Mouse (Mus musculus) right cerebral cortex, adult 18-20 months (tissue): ENCODE data around the gene Itsn2.
"Not testable (repeated sequence)": the region's sequence is repeated elsewhere in the genome, so short reads cannot be mapped to it uniquely, and the experiment has no call there.

Experiments
- DNase-seq: peaks from one replicate; pipeline ENCODE4 v3.0.0; 2022; ENCODE audit warnings: mixed read lengths

The Itsn2 gene

DNA sequence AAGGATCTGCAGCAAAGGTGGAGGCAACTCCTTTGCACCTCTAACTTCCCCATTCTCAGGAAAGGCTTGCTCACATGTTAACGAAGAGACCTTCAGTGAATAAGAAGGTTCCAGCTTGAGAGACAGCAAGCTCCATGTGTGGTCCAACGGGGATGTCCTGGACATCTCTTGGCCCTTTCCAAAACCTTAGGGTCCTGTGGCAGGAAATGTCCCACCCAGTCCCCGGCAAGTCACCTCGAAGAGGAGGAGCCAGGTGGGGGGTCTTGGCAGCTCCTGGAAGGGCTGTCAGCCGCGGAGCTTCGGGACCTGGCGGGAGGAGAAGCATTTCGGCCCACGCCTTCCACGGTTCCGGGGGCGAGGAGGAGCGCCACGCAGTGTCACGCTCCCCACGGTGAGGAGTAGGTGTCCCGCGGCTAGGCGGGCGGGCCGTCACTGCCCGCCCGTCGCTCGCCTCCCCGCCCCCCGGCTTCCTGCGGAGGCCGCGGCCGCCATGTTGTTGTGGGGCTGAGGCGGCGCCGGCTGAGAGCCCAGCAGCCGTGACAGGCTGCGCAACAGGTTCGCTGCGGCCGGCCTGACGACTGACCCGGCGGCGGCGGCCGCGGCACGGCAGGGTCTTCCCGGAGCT lies at the start of gene Itsn2, which contains the start of gene Gm3625:
Gene Itsn2, plus strand, starts transcription at position 98 of the 625 bp plus-strand sequence.
Gene Gm3625, minus strand, starts transcription at position 387 of the 625 bp plus-strand sequence.
- DNase-seq = peak; percentile 75

DNA sequence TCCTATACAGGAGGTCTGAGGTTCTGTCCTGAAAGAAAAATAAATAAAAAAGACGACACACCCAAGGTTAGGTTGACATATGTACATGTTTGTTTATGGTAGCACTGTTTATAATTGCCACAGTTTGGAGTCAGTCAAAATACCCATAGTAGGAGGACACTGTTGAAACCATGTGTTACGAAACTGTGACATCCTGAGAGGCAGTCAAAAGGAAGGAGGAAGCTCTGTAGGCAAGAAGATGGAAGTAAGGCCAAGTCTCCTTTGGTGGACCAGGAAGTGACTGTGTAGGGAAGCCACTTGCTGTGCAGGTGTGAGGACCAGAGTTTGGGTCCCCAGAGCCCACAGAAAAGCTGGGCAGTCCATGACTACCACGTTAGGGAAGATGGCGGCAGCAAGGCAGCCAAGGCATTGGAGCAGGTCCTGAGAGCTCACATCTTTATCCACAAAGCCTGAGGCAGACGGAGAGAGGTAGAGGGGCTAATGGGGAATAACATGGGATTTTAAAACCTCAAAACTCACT lies 48.0 kb upstream of the Itsn2 start:
- DNase-seq = no peak

GRCm38 (mm10) chr12:4545425-4545824 lies 47.0 kb upstream of the Itsn2 start:
- DNase-seq = no peak

GRCm38 (mm10) chr12:4546491-4546890 lies 45.9 kb upstream of the Itsn2 start:
- no peak for DNase-seq

- DNase-seq = no peak
These were observed 44.9 kb upstream of the Itsn2 start for GRCm38 (mm10) chr12:4547557-4547956.

- DNase-seq = peak; percentile 80
These were observed 44.1 kb upstream of the Itsn2 start for GRCm38 (mm10) chr12:4548053-4549013.

GRCm38 (mm10) chr12:4553704-4554103 lies 38.7 kb upstream of the Itsn2 start:
- DNase-seq = not testable (repeated sequence)

GRCm38 (mm10) chr12:4555451-4555850 lies 37.0 kb upstream of the Itsn2 start:
- no peak for DNase-seq

DNA sequence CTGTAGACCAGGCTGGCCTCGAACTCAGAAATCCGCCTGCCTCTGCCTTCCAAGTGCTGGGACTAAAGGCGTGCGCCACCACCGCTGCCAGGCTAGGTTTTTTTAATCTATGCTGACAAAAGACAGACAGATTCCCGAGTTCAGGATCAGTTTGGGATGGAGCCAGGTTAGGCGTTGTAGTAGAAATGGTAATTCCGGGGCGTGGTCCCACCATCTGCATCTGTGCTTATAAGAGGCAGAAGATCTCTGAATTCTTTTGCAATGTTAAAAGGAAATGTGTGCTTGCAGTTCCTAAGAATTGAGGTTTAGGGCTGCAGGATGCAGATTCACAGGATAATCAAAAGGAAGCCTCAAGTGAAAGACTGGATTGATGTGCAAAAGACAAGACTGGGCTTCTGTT lies 35.5 kb upstream of the Itsn2 start:
- DNase-seq = no peak

DNA sequence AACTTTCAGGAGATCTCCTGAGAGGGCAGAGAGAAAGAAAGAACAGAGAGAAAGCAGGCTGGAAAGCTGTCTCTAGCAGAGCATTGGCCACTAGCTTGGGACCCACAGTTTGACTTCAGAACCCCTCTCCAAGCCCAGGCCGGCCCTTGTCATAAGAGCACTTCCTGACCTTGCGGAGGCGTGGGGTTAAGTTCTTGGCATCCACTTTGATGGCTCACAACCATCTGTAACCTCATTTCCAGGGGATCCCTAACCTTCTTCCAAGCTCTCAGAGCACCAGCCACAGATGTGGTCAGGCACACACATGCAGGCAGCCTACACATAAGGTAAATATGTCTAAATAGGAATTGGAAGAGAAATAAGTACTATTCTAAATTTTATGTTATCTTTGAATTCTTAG lies 35.0 kb upstream of the Itsn2 start:
- no peak for DNase-seq

DNA sequence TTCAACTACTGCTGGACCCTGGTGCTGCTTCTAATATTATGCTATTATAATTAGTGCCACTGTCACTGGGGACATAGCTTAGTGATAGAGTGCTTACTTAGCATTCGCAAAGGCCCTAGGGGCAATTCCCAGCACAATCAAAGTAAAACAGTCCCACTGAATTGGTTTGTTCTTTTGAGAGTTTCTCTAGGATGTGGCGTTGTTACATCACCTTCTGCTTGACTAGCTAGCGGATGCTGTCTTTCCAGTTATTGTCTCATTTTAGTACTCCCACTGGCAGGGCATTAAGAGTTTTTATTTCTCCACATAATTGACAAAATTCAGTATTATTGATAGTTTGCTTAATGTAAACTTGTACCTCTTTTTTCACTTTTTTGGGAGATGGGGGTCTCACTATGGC lies 34.4 kb upstream of the Itsn2 start:
- DNase-seq = no peak

GRCm38 (mm10) chr12:4558475-4559279 lies 33.8 kb upstream of the Itsn2 start:
- no peak for DNase-seq

- DNase-seq = no peak
These were observed 20.6 kb upstream of the Itsn2 start for GRCm38 (mm10) chr12:4571864-4572263.

DNA sequence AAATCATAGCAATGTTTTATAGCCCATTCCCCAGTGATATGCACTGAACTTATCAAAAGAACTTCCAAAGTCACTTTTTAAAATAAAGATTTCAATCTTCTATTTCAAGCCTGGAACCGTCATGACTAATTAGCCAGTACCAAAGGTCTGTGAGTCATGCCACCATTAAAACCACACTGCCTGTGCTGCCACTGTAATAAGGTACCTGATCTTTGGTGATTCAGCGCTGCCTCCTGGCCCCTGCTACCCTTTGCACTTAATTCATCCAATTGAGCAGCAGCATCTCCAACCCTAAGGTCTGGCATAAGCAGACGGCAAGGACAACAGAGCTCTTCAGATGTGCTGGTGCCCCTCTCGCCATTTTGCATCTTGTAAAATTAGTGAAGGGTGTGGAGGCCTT lies 18.4 kb upstream of the Itsn2 start:
- no peak for DNase-seq

DNA sequence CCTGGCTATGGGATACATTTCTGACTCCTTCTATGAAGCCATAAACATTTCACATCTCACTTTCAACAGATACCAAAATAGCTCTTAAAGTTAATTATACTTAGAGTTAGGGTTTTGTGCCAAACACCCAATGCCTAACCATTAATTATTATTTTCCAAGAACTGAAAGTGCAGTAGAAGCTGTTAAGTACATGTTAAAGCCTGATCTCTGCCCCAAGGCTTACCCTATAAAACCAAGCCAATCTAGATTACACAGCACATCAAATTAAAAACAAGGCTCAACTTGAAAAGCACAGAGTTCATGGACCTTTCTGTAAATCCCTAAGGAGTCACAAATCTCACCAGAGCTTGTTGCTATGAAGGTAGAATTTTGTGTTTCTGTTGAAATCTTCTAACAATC lies 10.1 kb upstream of the Itsn2 start:
- no peak for DNase-seq

DNA sequence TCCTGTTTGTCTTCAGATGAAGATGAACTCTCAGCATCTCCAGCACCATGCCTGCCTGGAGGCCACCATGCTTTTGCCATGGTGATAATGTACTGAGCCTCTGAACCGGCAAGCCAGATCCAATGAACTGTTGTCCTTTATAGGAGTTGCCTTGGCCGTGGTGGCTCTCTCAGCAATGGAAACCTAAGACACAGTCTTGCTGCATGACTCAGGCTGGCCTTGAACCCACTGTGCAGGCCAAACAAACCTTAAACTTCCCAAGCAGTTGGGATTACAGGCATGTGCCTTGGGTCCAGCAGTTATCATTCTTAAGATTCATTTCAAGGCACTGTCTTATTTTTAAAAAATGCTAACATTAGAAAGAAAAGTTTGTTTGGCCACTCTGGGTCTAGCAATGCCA lies 4.6 kb upstream of the Itsn2 start:
- no peak for DNase-seq

DNA sequence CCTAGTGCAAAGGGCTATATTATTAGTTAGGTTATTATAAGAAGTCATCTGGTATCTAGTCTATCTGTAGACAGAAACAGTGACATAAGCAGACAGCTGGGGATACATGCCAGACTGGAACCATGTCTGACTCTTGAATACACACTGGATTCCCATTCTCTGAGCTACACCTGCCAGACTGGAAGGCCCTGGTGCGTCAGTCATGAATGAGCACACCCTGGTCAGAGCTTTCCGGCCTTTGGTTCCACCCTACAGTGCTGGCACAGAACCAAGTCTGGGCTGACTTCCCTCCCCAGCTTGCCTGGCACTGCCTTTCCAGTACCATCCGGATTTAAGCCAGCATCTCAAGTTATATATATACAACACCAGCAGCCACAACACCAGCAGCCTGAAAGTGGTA lies 3.8 kb upstream of the Itsn2 start:
- DNase-seq = no peak

DNA sequence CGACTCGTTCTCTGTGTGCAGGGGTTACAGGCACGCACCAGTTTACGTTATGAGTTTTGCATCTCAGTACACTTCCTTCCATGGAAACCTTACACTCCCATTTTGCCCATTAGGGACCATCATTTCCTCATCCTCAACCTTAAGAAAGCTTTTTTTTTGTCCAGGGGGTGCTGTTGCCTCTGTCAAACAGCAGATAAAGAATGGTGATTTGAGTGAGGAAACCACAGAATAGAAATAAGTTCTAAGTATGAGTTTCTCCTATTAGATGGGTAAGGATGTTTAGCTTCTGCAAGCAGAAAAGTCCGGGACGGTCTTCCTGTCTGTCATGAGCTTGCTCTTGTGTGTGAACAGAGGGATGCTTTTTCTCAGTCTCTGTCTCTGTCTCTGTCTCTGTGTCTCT lies 413 bp upstream of the Itsn2 start:
- DNase-seq = no peak

DNA sequence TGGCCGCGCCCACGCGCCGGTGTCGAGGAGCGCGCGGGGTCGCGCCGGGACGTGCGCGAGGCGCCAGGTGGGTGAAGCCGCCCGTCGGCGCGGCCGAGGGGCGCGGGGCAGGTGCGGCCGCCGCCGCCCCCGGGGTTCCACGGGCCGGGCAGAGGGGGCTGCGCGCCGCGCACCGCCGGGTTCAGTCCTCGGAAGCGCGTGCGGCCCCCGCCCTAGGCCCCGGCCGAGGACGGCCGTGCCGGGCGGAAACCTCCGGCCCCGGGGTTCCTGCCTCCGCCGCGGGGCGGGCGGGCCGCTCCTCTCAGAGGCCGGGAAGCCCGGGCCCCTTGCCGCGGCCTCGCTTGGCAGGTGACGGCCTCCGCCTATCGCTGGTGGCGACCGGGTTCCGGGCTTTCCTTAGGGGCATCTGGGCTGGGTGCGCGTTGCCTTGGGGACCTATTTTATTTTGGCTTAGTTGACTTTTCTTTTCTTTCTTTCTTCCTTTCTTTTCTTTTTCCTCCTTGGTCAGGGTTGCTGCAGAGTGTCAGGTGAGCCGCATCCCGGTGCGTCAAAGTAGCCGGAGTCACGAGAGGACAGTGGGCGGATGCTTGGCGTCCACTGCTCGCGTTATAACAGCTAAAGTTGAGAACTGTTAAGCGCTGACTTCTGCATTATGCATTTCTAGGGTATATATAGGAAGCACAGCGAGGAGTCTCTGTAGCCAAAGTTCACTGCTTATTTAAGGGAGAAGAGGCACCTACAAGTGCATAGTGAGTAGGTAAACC lies 910 bp downstream of the Itsn2 start:
- peak; percentile 51 for DNase-seq

GRCm38 (mm10) chr12:4593930-4594391 lies 1.5 kb downstream of the Itsn2 start:
- no peak for DNase-seq

GRCm38 (mm10) chr12:4595055-4595454 lies 2.6 kb downstream of the Itsn2 start:
- no peak for DNase-seq
